Mouse (Mus musculus) cerebellum, adult (tissue): ENCODE data around the gene Gsap.
"Not testable (repeated sequence)": the region's sequence is repeated elsewhere in the genome, so short reads cannot be mapped to it uniquely, and the experiment has no call there.

ENCODE experiments used
- ATAC-seq: cut with Nextera tagmentation; 2 replicates; pipeline ENCODE4 v1.9.2; 2017; ENCODE audit warnings: mild to moderate bottlenecking, moderate library complexity, mixed read lengths; ENCODE audit not compliant: insufficient number of reproducible peaks, low FRiP score, low TSS enrichment

The Gsap gene

GRCm38 (mm10) chr5:21185764-21186685, at the start of gene Gsap:
Gene Gsap (plus strand): TSS chr5:21186255.
- peak; percentile 82 for ATAC-seq

GRCm38 (mm10) chr5:21136575-21136974, 49.5 kb upstream of the Gsap start:
- no peak for ATAC-seq

- peak; percentile 40; the same call in 1 of the 2 replicates for ATAC-seq
Measured at GRCm38 (mm10) chr5:21139505-21139904, 46.5 kb upstream of the Gsap start.

GRCm38 (mm10) chr5:21141133-21141551, 44.9 kb upstream of the Gsap start:
- ATAC-seq: not testable (repeated sequence)

- no peak for ATAC-seq
Measured at GRCm38 (mm10) chr5:21141626-21142025, 44.4 kb upstream of the Gsap start.

GRCm38 (mm10) chr5:21143032-21143431, 43.0 kb upstream of the Gsap start:
- no peak for ATAC-seq

- no peak for ATAC-seq
Measured at GRCm38 (mm10) chr5:21144506-21145169, 41.4 kb upstream of the Gsap start.

GRCm38 (mm10) chr5:21148358-21148757, 37.7 kb upstream of the Gsap start:
- no peak for ATAC-seq

GRCm38 (mm10) chr5:21153672-21154071, 32.4 kb upstream of the Gsap start:
- ATAC-seq: no peak

- ATAC-seq: no peak
Measured at GRCm38 (mm10) chr5:21156770-21157169, 29.3 kb upstream of the Gsap start.

- ATAC-seq: no peak
Measured at GRCm38 (mm10) chr5:21159536-21159935, 26.5 kb upstream of the Gsap start.

- no peak for ATAC-seq
Measured at GRCm38 (mm10) chr5:21160781-21161180, 25.3 kb upstream of the Gsap start.

GRCm38 (mm10) chr5:21163421-21163820, 22.6 kb upstream of the Gsap start:
- no peak for ATAC-seq

GRCm38 (mm10) chr5:21168689-21169345, 17.2 kb upstream of the Gsap start:
- ATAC-seq: no peak

- ATAC-seq: no peak
Measured at GRCm38 (mm10) chr5:21169346-21169745, 16.7 kb upstream of the Gsap start.

- ATAC-seq: no peak
Measured at GRCm38 (mm10) chr5:21169877-21170276, 16.2 kb upstream of the Gsap start.

GRCm38 (mm10) chr5:21170440-21170839, 15.6 kb upstream of the Gsap start:
- ATAC-seq: no peak

GRCm38 (mm10) chr5:21170898-21171297, 15.2 kb upstream of the Gsap start:
- ATAC-seq: no peak

- no peak; the same call in 1 of the 2 replicates for ATAC-seq
Measured at GRCm38 (mm10) chr5:21171336-21171735, 14.7 kb upstream of the Gsap start.

GRCm38 (mm10) chr5:21172316-21172715, 13.7 kb upstream of the Gsap start:
- no peak for ATAC-seq
